Mouse (Mus musculus) lung, postnatal 0 days (tissue): ENCODE results near the gene Robo1.

Source experiments
- CTCF ChIP-seq: IDR thresholded peaks from 2 replicates; pipeline ENCODE4 v1.5.1; 2016; ENCODE audit warnings: antibody characterized with exemption, mild to moderate bottlenecking
- EP300 ChIP-seq: IDR thresholded peaks from 2 replicates; pipeline ENCODE4 v1.6.1; 2016; ENCODE audit warnings: antibody characterized with exemption, mild to moderate bottlenecking, control low read depth

GRCm38 (mm10) chr16:72740218-72740617 is 432.1 kb downstream of the Robo1 start:
- TF ChIP-seq CTCF: no peak
- no peak for TF ChIP-seq EP300
